Mouse (Mus musculus) liver, embryonic 14.5 days (tissue): Measurements from ENCODE around the gene Sec22c. TPM values are rescaled to one million over a fixed set of nuclear protein-coding genes. Genes with fewer than 3 reads are reported as not detected.

Experiments used
- ATAC-seq: fragments of 200-750 bp; cut with Nextera tagmentation; 2 replicates; pipeline ENCODE4 v1.8.0; 2017; ENCODE audit warnings: moderate number of reproducible peaks, mild to moderate bottlenecking, moderate library complexity; ENCODE audit not compliant: insufficient read depth
- DNase-seq, 3 experiments: peaks; one replicate each; pipeline ENCODE4 v3.0.0-alpha.2; 2012 to 2013; ENCODE audit warnings: low read depth in 3 of 3, low spot score in 3 of 3
- H3K27ac ChIP-seq: fragments of 300-500 bp; sonication (generic); 2 replicates; pipeline ENCODE4 v1.5.1; 2014; ENCODE audit warnings: moderate library complexity, mild to moderate bottlenecking, control low read depth, inconsistent platforms
- H3K27me3 ChIP-seq: fragments of 300-500 bp; sonication (generic); 2 replicates; pipeline ENCODE4 v1.6.1; 2014; ENCODE audit warnings: mild to moderate bottlenecking, low read length, moderate library complexity; ENCODE audit not compliant: control insufficient read depth, insufficient read depth
- H3K36me3 ChIP-seq: fragments of 300-500 bp; sonication (generic); replicated peaks from 2 replicates; pipeline ENCODE4 v1.6.1; 2014; ENCODE audit warnings: low read depth; ENCODE audit not compliant: control insufficient read depth, insufficient read depth
- H3K4me1 ChIP-seq, 2 experiments: fragments of 200-500 bp in 1 of 2; fragments of 300-500 bp in 1 of 2; sonication (generic) in 1 of 2; replicated peaks; 2 replicates each; pipeline ENCODE4 v1.6.1; 2012 to 2014; ENCODE audit warnings: antibody characterized with exemption in 1 of 2, inconsistent platforms in 1 of 2, low read length in 1 of 2; ENCODE audit not compliant: control insufficient read depth in 2 of 2, insufficient read depth in 2 of 2
- H3K4me2 ChIP-seq: fragments of 300-500 bp; sonication (generic); 2 replicates; pipeline ENCODE4 v1.6.1; 2014; ENCODE audit warnings: low read depth, mild to moderate bottlenecking, control low read depth, moderate library complexity
- H3K4me3 ChIP-seq, 2 experiments: fragments of 200-500 bp in 1 of 2; fragments of 300-500 bp in 1 of 2; sonication (generic) in 1 of 2; 2 replicates each; pipeline ENCODE4 v1.5.1; 2012 to 2014; ENCODE audit warnings: low read depth in 2 of 2, low read length in 2 of 2, mild to moderate bottlenecking in 2 of 2, control low read depth in 1 of 2, inconsistent platforms in 1 of 2, moderate library complexity in 1 of 2; ENCODE audit not compliant: insufficient read depth in 1 of 2
- H3K9ac ChIP-seq: fragments of 300-500 bp; sonication (generic); replicated peaks from 2 replicates; pipeline ENCODE4 v1.6.1; 2014; ENCODE audit warnings: mild to moderate bottlenecking, control low read depth, moderate library complexity
- H3K9me3 ChIP-seq: fragments of 300-500 bp; sonication (generic); 2 replicates; pipeline ENCODE4 v1.6.1; 2016; ENCODE audit warnings: low read length, mixed read lengths; ENCODE audit not compliant: control insufficient read depth
- CTCF ChIP-seq: IDR thresholded peaks from 2 replicates; pipeline ENCODE4 v1.5.1; 2016; ENCODE audit warnings: antibody characterized with exemption, low read depth, control low read depth
- EP300 ChIP-seq: IDR thresholded peaks from 2 replicates; pipeline ENCODE4 v1.6.1; 2016; ENCODE audit warnings: antibody characterized with exemption, low read depth
- WGBS: fragments of 180-500 bp; shearing (Covaris S2); extraction: QIAGEN DNeasy Blood & Tissue Kit; methylation state at CpG from one replicate; pipeline ENCODE4 v1.1.7; 2014; ENCODE audit not compliant: insufficient replicate concordance; 5-methylcytosine and 5-hydroxymethylcytosine counted together
- polyA plus RNA-seq, 2 experiments: library from polyadenylated mRNA; depleted of rRNA in 1 of 2; stranded (reverse) in 1 of 2; unstranded in 1 of 2; fragments of >200 nt; fragmentation: Nextera tagmentation in 1 of 2; extraction: Ambion mirVana in 1 of 2; gene quantifications; 2 replicates each; pipeline versions ENCODE4 v1.2.1 to v1.2.3; 2012 to 2014

Sec22c gene
- polyA plus RNA-seq, 2 experiments, result 1.8 to 2.9 TPM

- no peak for TF ChIP-seq EP300
- TF ChIP-seq CTCF, result no peak
- WGBS, result 58% methylated on average over 6 of the region's 6 CpGs
- Histone ChIP-seq H3K9ac (peak overlapping the region; percentile 78), H3K36me3 (no peaks in the 10 kb centered on the region), H3K9me3 (no peaks in the 10 kb centered on the region), H3K4me3 (peak overlapping the region; percentile 78 to 80; a peak in 3 of 4 replicates), H3K4me2 (peak overlapping the region; percentile 78), H3K4me1 (peaks cover 26 to 36% of the 10 kb centered on the region in 2 experiments), H3K27ac (peak overlapping the region; percentile 98), H3K27me3 (no peaks in the 10 kb centered on the region)
- no peak for DNase-seq
- no peak for ATAC-seq
Observed at GRCm38 (mm10) chr9:121706029-121706675, 862 bp upstream of the Sec22c start.

GRCm38 (mm10) chr9:121704261-121704645 lies 1.0 kb downstream of the Sec22c start:
- Histone ChIP-seq H3K9ac (peak overlapping the region; percentile 78; the same call in 1 of the 2 replicates), H3K4me2 (peak overlapping the region; percentile 78), H3K4me3 (peak overlapping the region; percentile 58 to 80), H3K27ac (peak overlapping the region; percentile 5; the same call in 1 of the 2 replicates), H3K36me3 (no peaks in the 10 kb centered on the region), H3K9me3 (no peaks in the 10 kb centered on the region), H3K27me3 (no peaks in the 10 kb centered on the region), H3K4me1 (peaks cover 17 to 31% of the 10 kb centered on the region in 2 experiments)
- DNase-seq, result no peak
- ATAC-seq, result no peak
- TF ChIP-seq EP300 (no peak), CTCF (no peak)
- 37% methylated on average over 11 of the region's 11 CpGs for WGBS

- Histone ChIP-seq H3K9me3 (no peaks in the 10 kb centered on the region; the same call in 1 of the 2 replicates), H3K4me2 (no peak overlapping the region), H3K27ac (no peak overlapping the region), H3K36me3 (no peaks in the 10 kb centered on the region), H3K4me3 (no peak overlapping the region), H3K27me3 (no peaks in the 10 kb centered on the region), H3K4me1 (no peaks in the 10 kb centered on the region), H3K9ac (no peak overlapping the region)
- WGBS, result 100% methylated on average over 1 of the region's 1 CpGs
- peak; percentile 28; the same call in 1 of the 2 replicates for ATAC-seq
- DNase-seq, result peak in 1 of 3 experiments; percentile 50
- peak; percentile 46 for TF ChIP-seq EP300
- TF ChIP-seq CTCF, result peak; percentile 100
Observed at GRCm38 (mm10) chr9:121697150-121698049, 7.9 kb downstream of the Sec22c start.

- Histone ChIP-seq H3K4me2 (no peak overlapping the region), H3K4me3 (no peak overlapping the region), H3K9ac (no peak overlapping the region), H3K36me3 (no peaks in the 10 kb centered on the region), H3K27ac (no peak overlapping the region), H3K27me3 (no peaks in the 10 kb centered on the region), H3K9me3 (no peaks in the 10 kb centered on the region; the same call in 1 of the 2 replicates), H3K4me1 (no peaks in the 10 kb centered on the region)
- ATAC-seq, result no peak
- TF ChIP-seq EP300 (no peak), CTCF (no peak)
- WGBS, result 86% methylated on average over 9 of the region's 9 CpGs
- DNase-seq, result no peak
Observed at GRCm38 (mm10) chr9:121696626-121697025, 8.7 kb downstream of the Sec22c start.

- ATAC-seq (no peak), DNase-seq (no peak)
- Histone ChIP-seq H3K27me3 (no peaks in the 10 kb centered on the region), H3K36me3 (no peaks in the 10 kb centered on the region), H3K27ac (no peak overlapping the region), H3K9me3 (no peaks in the 10 kb centered on the region; the same call in 1 of the 2 replicates), H3K9ac (no peak overlapping the region), H3K4me2 (no peak overlapping the region), H3K4me3 (no peak overlapping the region), H3K4me1 (no peaks in the 10 kb centered on the region)
- 77% methylated on average over 12 of the region's 12 CpGs for WGBS
- TF ChIP-seq EP300, result no peak
Observed at GRCm38 (mm10) chr9:121694736-121695135, 10.6 kb downstream of the Sec22c start.
